Mouse (Mus musculus): ENCODE results near the gene Smoc2.

GRCm38 (mm10) chr17:14380526-14380925 lies 101.2 kb downstream of the Smoc2 start:
- TF ChIP-seq CTCF (IDR thresholded peaks at IDR 0.05; ENCODE audit: borderline replicate concordance, extremely low read depth, insufficient read depth, insufficient read length) (no peak), POLR2A (IDR thresholded peaks at IDR 0.05; ENCODE audit: borderline replicate concordance, extremely low read depth, insufficient read depth, insufficient read length, poor library complexity, severe bottlenecking) (no peak)
